Mouse (Mus musculus): Measurements from ENCODE around the gene Zfand2b. TPM values are rescaled to one million over a fixed set of nuclear protein-coding genes. Genes with fewer than 3 reads are reported as not detected.

Zfand2b gene
- polyA plus RNA-seq, 1 experiment from 2014 or later = 47.2 TPM

DNA sequence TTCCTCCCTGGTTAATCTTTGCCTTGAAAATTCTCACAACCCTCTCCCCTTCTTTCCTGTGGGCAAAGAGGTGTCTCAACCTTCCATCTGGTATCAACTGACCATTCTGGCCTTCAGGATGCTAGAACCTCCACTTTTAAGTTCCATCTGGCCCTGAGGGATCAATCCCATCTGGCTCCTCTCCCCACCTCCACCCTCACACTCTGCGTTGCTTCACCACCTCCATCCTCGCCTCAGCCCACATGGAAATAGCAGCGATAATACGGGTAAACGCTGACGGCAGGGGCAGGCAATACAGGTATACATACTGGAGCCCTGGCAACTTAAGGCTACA, 49.4 kb downstream of the Zfand2b start:
- H3K27me3 ChIP-seq (replicated peaks; ENCODE audit: control insufficient read depth, insufficient read depth, low read length) = peaks cover 30% of the 10 kb centered on the region
- H3K9me3 ChIP-seq (ENCODE audit: control insufficient read depth, low read length) = no peaks in the 10 kb centered on the region
- WGBS = 7% methylated on average over 6 of the region's 6 CpGs
- H3K4me2 ChIP-seq (ENCODE audit: low read length) = peak overlapping the region; percentile 94
- no peak for ATAC-seq
- H3K36me3 ChIP-seq (ENCODE audit: control insufficient read depth, insufficient read depth) = peaks cover 7% of the 10 kb centered on the region
- H3K9ac ChIP-seq (replicated peaks; ENCODE audit: low read depth, low read length) = peak overlapping the region; percentile 63; the same call in 1 of the 2 replicates
- H3K4me3 ChIP-seq (replicated peaks; ENCODE audit: low read length) = peak overlapping the region; percentile 56
- peaks cover 18% of the 10 kb centered on the region for H3K4me1 ChIP-seq (replicated peaks; ENCODE audit: control insufficient read depth, insufficient read depth, low read length)
- no peak overlapping the region; the same call in 1 of the 2 replicates for H3K27ac ChIP-seq (ENCODE audit: low read length)

DNA sequence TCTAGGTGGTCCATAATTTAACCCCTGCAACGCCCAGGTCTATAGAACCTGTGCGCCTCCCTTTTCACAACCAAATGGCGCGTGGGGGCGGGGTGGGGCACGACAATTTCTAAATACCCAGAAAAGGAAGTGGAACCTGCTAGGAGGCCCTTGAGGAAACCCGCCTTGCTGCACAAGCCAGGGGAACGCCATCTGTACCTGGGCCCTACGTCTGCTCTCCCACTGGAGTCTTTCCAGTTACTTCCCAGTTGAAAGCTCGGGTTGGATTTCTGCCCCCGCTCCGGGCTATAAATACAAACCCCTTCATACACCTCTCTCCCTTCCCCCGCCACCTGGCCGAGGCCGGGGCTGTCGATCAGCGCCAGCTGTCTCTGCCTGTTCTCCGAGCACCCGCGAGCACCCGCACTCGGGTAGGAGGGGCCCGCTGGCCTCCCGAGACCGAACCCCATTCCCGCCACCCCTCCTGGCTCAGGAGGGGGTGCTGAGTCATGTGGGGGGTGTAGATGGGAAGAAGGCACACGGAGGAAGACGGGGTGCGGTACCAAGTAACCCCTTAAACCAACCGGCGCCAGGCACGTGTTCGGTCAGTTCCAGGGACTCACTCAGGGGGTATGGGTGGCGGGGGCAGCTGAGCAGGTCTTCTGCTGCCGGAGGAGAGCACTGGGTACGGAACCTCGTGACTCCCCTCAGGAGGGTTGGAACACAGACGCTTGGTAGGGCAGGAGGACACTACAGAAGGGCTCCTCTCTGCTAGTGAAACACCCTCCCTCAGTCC, 50.0 kb downstream of the Zfand2b start:
- peaks cover 18% of the 10 kb centered on the region for H3K4me1 ChIP-seq (replicated peaks; ENCODE audit: control insufficient read depth, insufficient read depth, low read length)
- 2% methylated on average over 38 of the region's 38 CpGs for WGBS
- peaks cover 7% of the 10 kb centered on the region; the same call in 1 of the 2 replicates for H3K36me3 ChIP-seq (ENCODE audit: control insufficient read depth, insufficient read depth)
- peak overlapping the region; percentile 8; the same call in 1 of the 2 replicates for H3K27ac ChIP-seq (ENCODE audit: low read length)
- peak overlapping the region; percentile 56 for H3K4me3 ChIP-seq (replicated peaks; ENCODE audit: low read length)
- peaks cover 31% of the 10 kb centered on the region for H3K27me3 ChIP-seq (replicated peaks; ENCODE audit: control insufficient read depth, insufficient read depth, low read length)
- peak overlapping the region; percentile 94 for H3K4me2 ChIP-seq (ENCODE audit: low read length)
- no peaks in the 10 kb centered on the region for H3K9me3 ChIP-seq (ENCODE audit: control insufficient read depth, low read length)
- ATAC-seq = peak; percentile 51
- H3K9ac ChIP-seq (replicated peaks; ENCODE audit: low read depth, low read length) = peak overlapping the region; percentile 63

DNA sequence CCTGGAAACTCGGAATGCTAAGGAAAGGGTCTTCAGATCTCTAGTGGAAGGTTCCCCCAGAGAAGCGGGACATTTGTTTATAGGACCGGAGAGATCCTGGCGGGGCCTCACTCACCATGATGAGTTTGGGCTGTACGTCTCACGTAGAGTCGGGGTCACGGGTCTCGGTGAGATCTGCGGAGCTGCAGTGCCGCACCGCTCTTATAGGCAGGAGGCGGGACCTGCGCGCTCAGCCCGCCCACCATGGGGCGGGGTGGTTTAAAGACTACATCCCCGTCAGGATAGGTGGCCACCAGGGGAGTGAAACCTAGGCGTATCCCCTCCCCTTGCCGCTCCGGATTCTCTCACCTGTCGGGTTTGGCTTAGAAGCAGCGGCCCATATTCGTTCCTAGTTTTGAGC, 50.6 kb downstream of the Zfand2b start:
- H3K9ac ChIP-seq (replicated peaks; ENCODE audit: low read depth, low read length) = peak overlapping the region; percentile 63
- peak overlapping the region; percentile 56 for H3K4me3 ChIP-seq (replicated peaks; ENCODE audit: low read length)
- H3K27me3 ChIP-seq (replicated peaks; ENCODE audit: control insufficient read depth, insufficient read depth, low read length) = peaks cover 32% of the 10 kb centered on the region
- peaks cover 18% of the 10 kb centered on the region for H3K4me1 ChIP-seq (replicated peaks; ENCODE audit: control insufficient read depth, insufficient read depth, low read length)
- 0% methylated on average over 24 of the region's 24 CpGs for WGBS
- no peak overlapping the region for H3K27ac ChIP-seq (ENCODE audit: low read length)
- peak overlapping the region; percentile 94 for H3K4me2 ChIP-seq (ENCODE audit: low read length)
- 0 out of 2 replicates have a peak, but pooled peaks cover 3% of the 10 kb centered on the region for H3K36me3 ChIP-seq (ENCODE audit: control insufficient read depth, insufficient read depth)
- no peaks in the 10 kb centered on the region for H3K9me3 ChIP-seq (ENCODE audit: control insufficient read depth, low read length)
- peak; percentile 89 for ATAC-seq

DNA sequence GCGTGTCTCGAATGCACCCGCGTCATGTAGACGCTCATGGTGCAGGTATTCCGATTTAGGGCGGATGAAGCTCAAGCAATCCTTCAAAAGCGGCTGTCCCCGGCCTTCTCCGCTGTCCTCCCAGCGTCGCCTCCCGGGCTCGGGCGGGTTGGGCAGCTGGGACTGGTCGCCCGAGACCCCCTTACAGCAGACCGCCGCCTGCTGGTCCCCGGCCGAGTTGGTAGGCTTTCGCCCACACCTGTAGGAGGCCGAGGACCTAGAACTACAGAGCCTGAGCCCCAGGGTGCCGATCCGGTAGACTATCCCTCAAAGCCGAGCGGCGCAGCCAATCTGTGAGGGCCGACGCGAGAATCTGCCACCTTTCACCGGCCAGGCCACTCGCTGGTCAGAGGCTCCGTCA, 51.1 kb downstream of the Zfand2b start, which contains the start of gene Tuba4a:
Tuba4a (minus strand) TSS at position 335 of the 400 bp plus-strand sequence.
- Histone ChIP-seq H3K27ac (ENCODE audit: low read length) (no peak within 1 kb of the TSS; the same call in 1 of the 2 replicates), H3K9ac (replicated peaks; ENCODE audit: low read depth, low read length) (peak within 1 kb of the TSS; percentile 63), H3K4me2 (ENCODE audit: low read length) (peak within 1 kb of the TSS; percentile 94), H3K27me3 (replicated peaks; ENCODE audit: control insufficient read depth, insufficient read depth, low read length) (peaks cover 32% of the 10 kb centered on the region), H3K4me3 (replicated peaks; ENCODE audit: low read length) (peak within 1 kb of the TSS; percentile 56), H3K36me3 (ENCODE audit: control insufficient read depth, insufficient read depth) (0 out of 2 replicates have a peak, but pooled peaks cover 2% of the 10 kb centered on the region), H3K4me1 (replicated peaks; ENCODE audit: control insufficient read depth, insufficient read depth, low read length) (peaks cover 18% of the 10 kb centered on the region), H3K9me3 (ENCODE audit: control insufficient read depth, low read length) (no peaks in the 10 kb centered on the region)
- ATAC-seq = peak; percentile 50
- WGBS = under 1% methylated on average over 34 of the region's 34 CpGs

Small RNAs within 50 kb of the gene (microRNA-seq; reads per million reads assigned to microRNA genes)
- gene Gm27943 = not detected

Other genes with a start within 250 kb of the Zfand2b start
- gene Cfap65, start 233.0 kb upstream of the Zfand2b start, polyA plus RNA-seq (2015; fragmentation: Nextera tagmentation; extraction: Ambion mirVana) = 0.39 and 0.45 TPM in 2 replicates
- 0.16 TPM in 2 replicates for gene Ihh, start 217.0 kb upstream of the Zfand2b start, polyA plus RNA-seq (2015; fragmentation: Nextera tagmentation; extraction: Ambion mirVana)
- 6.6 and 8.2 TPM in 2 replicates for gene Nhej1, start 43.4 kb upstream of the Zfand2b start, polyA plus RNA-seq (2015; fragmentation: Nextera tagmentation; extraction: Ambion mirVana)
- not detected in 2 replicates for gene Slc23a3, start 34.8 kb upstream of the Zfand2b start, polyA plus RNA-seq (2015; fragmentation: Nextera tagmentation; extraction: Ambion mirVana)
- gene Cnppd1, start 25.9 kb upstream of the Zfand2b start, polyA plus RNA-seq (2015; fragmentation: Nextera tagmentation; extraction: Ambion mirVana) = 57.1 and 58.5 TPM in 2 replicates
- 91.9 and 102 TPM in 2 replicates for gene Retreg2, start 25.9 kb upstream of the Zfand2b start, polyA plus RNA-seq (2015; fragmentation: Nextera tagmentation; extraction: Ambion mirVana)
- gene Abcb6, start 11.7 kb downstream of the Zfand2b start, polyA plus RNA-seq (2015; fragmentation: Nextera tagmentation; extraction: Ambion mirVana) = 44.0 and 51.9 TPM in 2 replicates
- gene Ankzf1, start 23.5 kb downstream of the Zfand2b start, polyA plus RNA-seq (2015; fragmentation: Nextera tagmentation; extraction: Ambion mirVana) = 27.2 and 32.7 TPM in 2 replicates
- gene Atg9a, start 23.6 kb downstream of the Zfand2b start, polyA plus RNA-seq (2015; fragmentation: Nextera tagmentation; extraction: Ambion mirVana) = 46.4 and 48.8 TPM in 2 replicates
- 20.7 and 22.0 TPM in 2 replicates for gene Glb1l, start 42.2 kb downstream of the Zfand2b start, polyA plus RNA-seq (2015; fragmentation: Nextera tagmentation; extraction: Ambion mirVana)
- gene Stk16, start 42.2 kb downstream of the Zfand2b start, polyA plus RNA-seq (2015; fragmentation: Nextera tagmentation; extraction: Ambion mirVana) = 130 and 151 TPM in 2 replicates
- gene Tuba4a, start 51.2 kb downstream of the Zfand2b start, polyA plus RNA-seq (2015; fragmentation: Nextera tagmentation; extraction: Ambion mirVana) = 18.6 and 18.7 TPM in 2 replicates
- gene A630095N17Rik, start 63.5 kb downstream of the Zfand2b start, polyA plus RNA-seq (2015; fragmentation: Nextera tagmentation; extraction: Ambion mirVana) = not detected in 2 replicates
- 51.5 and 59.3 TPM in 2 replicates for gene Dnajb2, start 67.8 kb downstream of the Zfand2b start, polyA plus RNA-seq (2015; fragmentation: Nextera tagmentation; extraction: Ambion mirVana)
- gene Ptprn, start 95.9 kb downstream of the Zfand2b start, polyA plus RNA-seq (2015; fragmentation: Nextera tagmentation; extraction: Ambion mirVana) = 6.1 and 10.7 TPM in 2 replicates
- 29.3 and 76.1 TPM in 2 replicates for gene Resp18, start 109.8 kb downstream of the Zfand2b start, polyA plus RNA-seq (2015; fragmentation: Nextera tagmentation; extraction: Ambion mirVana)
- 146 and 150 TPM in 2 replicates for gene Dnpep, start 149.3 kb downstream of the Zfand2b start, polyA plus RNA-seq (2015; fragmentation: Nextera tagmentation; extraction: Ambion mirVana)
- gene Des, start 191.7 kb downstream of the Zfand2b start, polyA plus RNA-seq (2015; fragmentation: Nextera tagmentation; extraction: Ambion mirVana) = 1.2 and 1.5 TPM in 2 replicates
- 10.7 and 12.9 TPM in 2 replicates for gene Speg, start 206.7 kb downstream of the Zfand2b start, polyA plus RNA-seq (2015; fragmentation: Nextera tagmentation; extraction: Ambion mirVana)